Mouse (Mus musculus): ENCODE results near the gene Agmo. TPM values are rescaled to one million over a fixed set of nuclear protein-coding genes. Genes with fewer than 3 reads are reported as not detected.

The Agmo gene
- polyA plus RNA-seq, 1 experiment from 2014 or later, result 0.46 TPM

DNA sequence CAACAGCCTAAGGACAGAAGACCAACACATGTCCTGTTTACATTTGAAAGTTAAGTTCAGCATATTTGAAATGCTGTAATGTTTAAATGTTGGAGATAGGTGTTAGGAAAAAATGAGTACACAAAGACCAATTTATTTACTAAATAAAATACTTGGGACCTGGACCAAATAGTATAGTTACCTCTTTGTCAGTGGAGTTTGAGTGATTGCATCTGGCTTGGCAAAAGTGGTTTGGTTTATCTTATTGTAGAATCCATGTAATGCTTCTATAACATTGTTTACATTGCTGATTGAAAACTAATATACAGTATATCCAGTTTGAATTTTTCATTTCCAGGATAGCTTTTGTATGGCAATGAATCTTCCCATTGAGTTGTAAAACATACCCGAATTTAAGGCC, 193.0 kb downstream of the Agmo start:
- no peak overlapping the region for H3K4me3 ChIP-seq (replicated peaks)

DNA sequence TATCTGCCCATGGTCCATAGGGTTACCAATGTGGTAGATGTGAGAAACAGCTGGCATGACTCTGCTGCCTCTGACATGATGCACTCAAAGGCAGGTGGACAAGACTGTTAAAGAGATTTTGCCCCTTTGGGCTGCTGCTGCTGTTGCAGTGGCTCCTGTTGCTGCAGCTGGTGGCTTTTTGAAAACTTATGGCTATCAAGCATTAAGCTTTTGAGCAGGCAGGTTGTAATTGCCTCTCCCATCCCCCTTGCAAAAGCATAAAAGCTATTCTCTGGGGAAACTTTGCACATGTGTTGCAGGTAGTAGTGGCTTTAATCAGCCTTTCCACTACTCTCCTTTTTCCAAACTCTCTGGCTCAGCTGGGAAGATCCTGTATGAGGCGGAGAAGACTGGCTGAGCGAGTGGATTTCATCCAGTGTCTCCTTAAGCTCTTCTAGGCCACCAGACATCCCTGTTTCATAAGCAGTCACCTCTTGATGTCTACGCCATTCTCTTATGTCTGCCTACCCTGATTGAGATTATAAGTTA, 201.1 kb downstream of the Agmo start:
- no peaks in the 10 kb centered on the region for H3K27me3 ChIP-seq
- H3K4me1 ChIP-seq (replicated peaks), result peaks cover 16% of the 10 kb centered on the region
- no peak overlapping the region for H3K9ac ChIP-seq (replicated peaks)
- ATAC-seq (ENCODE audit: insufficient number of reproducible peaks, insufficient read depth, low FRiP score, low TSS enrichment, low read depth), result peak; percentile 83
- WGBS, result 43% methylated on average over 3 of the region's 3 CpGs
- no peaks in the 10 kb centered on the region for H3K9me3 ChIP-seq
- no peak overlapping the region for H3K4me3 ChIP-seq (replicated peaks)
- peak overlapping the region; percentile 53; the same call in 1 of the 2 replicates for H3K27ac ChIP-seq
- H3K36me3 ChIP-seq, result no peaks in the 10 kb centered on the region
- H3K4me2 ChIP-seq, result no peak overlapping the region

More for the DNA sequence above, 193.0 kb downstream of the Agmo start:
- no peak overlapping the region for H3K27ac ChIP-seq
- no peaks in the 10 kb centered on the region for H3K4me1 ChIP-seq (replicated peaks)
- no peak for ATAC-seq (ENCODE audit: insufficient number of reproducible peaks, insufficient read depth, low FRiP score, low TSS enrichment, low read depth)
- no peaks in the 10 kb centered on the region for H3K36me3 ChIP-seq
- no peak overlapping the region for H3K4me2 ChIP-seq
- H3K27me3 ChIP-seq, result no peaks in the 10 kb centered on the region
- no peak overlapping the region for H3K9ac ChIP-seq (replicated peaks)
- 73% methylated on average over 1 of the region's 1 CpGs for WGBS
- H3K9me3 ChIP-seq, result no peaks in the 10 kb centered on the region

DNA sequence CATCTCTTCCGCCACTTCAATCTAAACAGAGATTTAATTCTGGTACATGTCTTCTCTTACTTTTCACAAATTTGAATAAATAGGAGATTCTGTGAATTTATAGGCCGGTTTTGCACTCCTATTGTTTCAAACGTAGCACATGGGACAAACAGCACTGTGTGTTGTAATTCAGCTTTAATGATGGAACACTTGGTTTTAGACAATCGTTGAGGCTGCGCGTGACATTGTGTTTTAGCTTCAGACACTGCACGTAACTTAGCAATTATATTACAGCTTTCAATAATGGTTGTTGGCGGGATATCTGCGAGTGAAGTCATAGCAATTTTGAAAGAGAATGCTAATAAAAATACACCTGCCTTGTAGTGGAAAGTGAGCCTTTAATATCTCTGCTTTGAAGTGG, 203.8 kb downstream of the Agmo start:
- H3K4me1 ChIP-seq (replicated peaks), result peaks cover 19% of the 10 kb centered on the region
- no peaks in the 10 kb centered on the region for H3K9me3 ChIP-seq
- H3K9ac ChIP-seq (replicated peaks), result no peak overlapping the region
- H3K36me3 ChIP-seq, result no peaks in the 10 kb centered on the region
- no peak for ATAC-seq (ENCODE audit: insufficient number of reproducible peaks, insufficient read depth, low FRiP score, low TSS enrichment, low read depth)
- WGBS, result 38% methylated on average over 9 of the region's 9 CpGs
- no peaks in the 10 kb centered on the region for H3K27me3 ChIP-seq
- H3K4me3 ChIP-seq (replicated peaks), result no peak overlapping the region
- H3K27ac ChIP-seq, result no peak overlapping the region
- no peak overlapping the region for H3K4me2 ChIP-seq

DNA sequence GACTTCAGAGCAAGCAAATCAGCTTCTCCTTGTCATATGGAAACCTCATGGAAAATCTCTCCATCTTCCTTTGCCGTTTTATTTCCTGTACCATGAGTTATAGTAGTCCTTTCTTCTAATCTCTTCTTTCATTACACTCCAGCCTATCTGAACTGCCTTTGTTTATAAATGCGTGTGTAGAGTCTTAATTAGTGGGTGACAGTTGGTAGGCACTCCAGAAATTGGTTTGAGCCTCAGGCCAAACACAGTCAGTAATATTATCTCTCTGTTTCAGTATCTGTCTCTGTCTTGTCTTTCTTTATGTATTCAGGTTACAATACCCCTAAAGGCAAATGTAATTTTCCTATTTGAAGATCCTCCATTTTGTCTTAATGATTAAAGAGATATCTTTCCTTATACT, 208.2 kb downstream of the Agmo start:
- Histone ChIP-seq H3K4me1 (replicated peaks) (peaks cover 5% of the 10 kb centered on the region), H3K27me3 (no peaks in the 10 kb centered on the region), H3K9me3 (no peaks in the 10 kb centered on the region), H3K9ac (replicated peaks) (no peak overlapping the region), H3K36me3 (no peaks in the 10 kb centered on the region), H3K4me3 (replicated peaks) (no peak overlapping the region), H3K27ac (no peak overlapping the region), H3K4me2 (no peak overlapping the region)
- 30% methylated on average over 2 of the region's 2 CpGs for WGBS
- no peak for ATAC-seq (ENCODE audit: insufficient number of reproducible peaks, insufficient read depth, low FRiP score, low TSS enrichment, low read depth)

DNA sequence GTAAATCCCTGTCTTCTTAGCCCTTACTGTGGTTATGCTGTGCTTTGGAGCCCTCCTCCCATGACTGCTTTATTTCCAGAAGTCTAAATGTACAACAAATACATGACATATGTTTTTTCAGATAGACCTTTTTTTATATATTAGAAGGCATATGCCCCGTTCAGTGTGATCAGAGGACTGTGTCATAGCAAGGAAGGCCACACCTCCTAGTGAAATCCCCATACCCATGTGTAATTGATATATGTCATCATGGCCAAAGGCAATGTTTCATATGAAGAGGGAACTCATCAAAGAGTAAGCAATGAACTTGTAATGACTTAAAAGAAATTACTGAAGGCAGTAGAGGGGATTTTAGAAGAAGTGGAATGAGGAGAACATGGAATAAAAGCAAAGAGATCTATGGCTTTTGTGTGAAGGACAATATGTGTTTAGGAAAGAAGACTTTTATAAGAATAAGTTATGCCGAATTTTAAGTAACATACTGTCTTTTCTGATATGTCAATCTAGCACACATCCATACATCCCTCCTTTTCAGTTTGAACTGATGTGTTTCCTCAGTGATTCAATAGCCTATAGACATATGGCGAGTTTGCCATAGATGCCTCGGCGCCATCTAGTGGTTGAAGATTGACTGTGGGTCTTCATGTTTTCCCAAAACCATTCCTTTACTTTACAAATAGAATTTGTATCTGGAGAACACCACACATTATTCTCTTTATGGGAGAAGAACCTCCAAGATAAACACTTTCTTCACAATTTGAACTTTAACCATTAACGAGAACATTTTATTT, 209.1 kb downstream of the Agmo start:
- H3K27me3 ChIP-seq, result no peaks in the 10 kb centered on the region
- no peak overlapping the region for H3K4me3 ChIP-seq (replicated peaks)
- no peak overlapping the region for H3K27ac ChIP-seq
- no peak for ATAC-seq (ENCODE audit: insufficient number of reproducible peaks, insufficient read depth, low FRiP score, low TSS enrichment, low read depth)
- no peak overlapping the region for H3K9ac ChIP-seq (replicated peaks)
- H3K4me1 ChIP-seq (replicated peaks), result peaks cover 5% of the 10 kb centered on the region
- H3K4me2 ChIP-seq, result no peak overlapping the region
- no peaks in the 10 kb centered on the region for H3K36me3 ChIP-seq
- H3K9me3 ChIP-seq, result no peaks in the 10 kb centered on the region
- WGBS, result 12% methylated on average over 6 of the region's 6 CpGs

DNA sequence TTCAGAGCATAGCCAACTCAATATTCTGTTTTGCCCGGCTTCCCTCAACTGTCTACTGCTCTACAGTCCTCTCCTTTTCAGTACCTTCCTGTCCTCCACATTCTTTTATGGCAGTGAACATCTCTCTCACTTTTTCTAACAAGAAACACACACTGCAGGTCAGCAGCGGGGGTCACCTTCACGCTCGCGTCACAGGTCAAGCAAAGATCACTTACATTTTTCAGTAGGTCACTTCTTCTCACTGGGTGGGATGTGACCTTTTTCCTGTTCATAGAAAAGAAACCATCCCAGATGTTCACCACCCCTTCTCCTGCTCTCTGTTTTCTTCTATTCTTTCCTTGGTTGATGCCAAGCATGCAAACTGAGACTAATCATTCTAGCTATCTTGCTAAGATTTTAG, 230.2 kb downstream of the Agmo start:
- 35% methylated on average over 5 of the region's 5 CpGs for WGBS
- Histone ChIP-seq H3K4me1 (replicated peaks) (no peaks in the 10 kb centered on the region; the same call in 1 of the 2 replicates), H3K27ac (no peak overlapping the region), H3K4me3 (replicated peaks) (no peak overlapping the region), H3K27me3 (no peaks in the 10 kb centered on the region), H3K9ac (replicated peaks) (no peak overlapping the region), H3K36me3 (no peaks in the 10 kb centered on the region), H3K4me2 (no peak overlapping the region), H3K9me3 (no peaks in the 10 kb centered on the region)
- ATAC-seq (ENCODE audit: insufficient number of reproducible peaks, insufficient read depth, low FRiP score, low TSS enrichment, low read depth), result no peak

DNA sequence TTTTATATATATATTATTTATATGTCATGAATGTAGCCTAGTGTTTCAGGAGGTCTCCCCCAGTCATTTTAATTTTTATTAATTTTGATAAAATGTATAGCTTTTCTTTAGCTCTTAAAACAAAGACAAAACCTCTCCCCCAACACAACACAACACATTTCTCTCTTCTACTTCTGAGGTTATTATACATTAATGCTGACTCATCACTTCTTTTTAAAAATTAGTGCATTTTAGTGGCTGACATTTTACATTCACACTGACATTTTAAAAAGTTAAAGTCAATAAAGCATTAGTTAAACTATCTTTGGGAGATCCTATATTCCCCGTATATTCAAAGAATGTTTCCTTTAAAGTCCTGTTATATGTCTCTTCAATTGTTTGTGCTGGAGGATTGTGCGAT, 235.4 kb downstream of the Agmo start:
- WGBS, result 93% methylated on average over 2 of the region's 2 CpGs
- Histone ChIP-seq H3K9ac (replicated peaks) (no peak overlapping the region), H3K27ac (no peak overlapping the region), H3K9me3 (no peaks in the 10 kb centered on the region), H3K27me3 (no peaks in the 10 kb centered on the region), H3K4me2 (no peak overlapping the region), H3K36me3 (no peaks in the 10 kb centered on the region), H3K4me1 (replicated peaks) (no peaks in the 10 kb centered on the region), H3K4me3 (replicated peaks) (no peak overlapping the region)
- ATAC-seq (ENCODE audit: insufficient number of reproducible peaks, insufficient read depth, low FRiP score, low TSS enrichment, low read depth), result no peak

DNA sequence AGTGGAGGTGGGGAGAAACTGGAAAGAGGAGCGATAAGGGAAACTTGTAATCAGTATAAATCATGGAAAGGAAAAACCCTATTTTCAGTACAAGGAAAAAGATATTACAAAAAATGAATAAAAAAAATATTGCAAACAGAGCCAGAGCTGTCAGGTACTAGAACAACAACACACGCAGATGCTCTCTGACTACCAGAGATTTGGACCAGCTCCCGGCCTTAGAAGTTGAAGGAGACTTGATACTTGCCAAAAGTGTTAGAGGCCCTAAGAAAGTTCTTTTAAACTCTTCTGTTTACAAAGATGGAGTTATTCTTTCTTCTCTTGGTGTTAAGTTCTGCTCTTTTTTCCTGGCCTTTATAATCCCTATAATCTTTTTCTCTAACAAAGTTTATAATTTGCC, 246.6 kb downstream of the Agmo start:
- Histone ChIP-seq H3K9me3 (no peaks in the 10 kb centered on the region), H3K36me3 (no peaks in the 10 kb centered on the region), H3K4me2 (no peak overlapping the region), H3K4me3 (replicated peaks) (no peak overlapping the region), H3K27me3 (no peaks in the 10 kb centered on the region), H3K4me1 (replicated peaks) (no peaks in the 10 kb centered on the region), H3K9ac (replicated peaks) (no peak overlapping the region), H3K27ac (no peak overlapping the region)
- WGBS, result 88% methylated on average over 3 of the region's 3 CpGs
- ATAC-seq (ENCODE audit: insufficient number of reproducible peaks, insufficient read depth, low FRiP score, low TSS enrichment, low read depth), result no peak

DNA sequence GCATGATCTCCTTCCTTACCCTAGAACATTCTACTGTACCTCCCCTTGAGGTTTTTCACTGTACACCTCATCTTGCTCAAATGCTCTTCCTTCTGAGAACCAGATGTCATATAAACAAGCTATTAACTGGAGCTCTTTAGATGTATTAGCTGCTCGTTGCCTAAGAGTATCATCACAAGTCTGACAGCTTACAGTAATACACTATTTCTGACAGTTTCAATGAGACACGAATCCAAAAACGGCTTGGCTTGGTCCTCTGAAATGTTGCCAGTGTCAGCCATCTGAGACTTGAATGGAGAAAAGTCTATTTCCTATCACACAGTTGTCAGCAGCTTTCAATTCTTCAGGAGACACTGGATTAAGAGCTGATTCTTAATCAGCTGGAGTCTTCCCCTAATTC, 257.4 kb downstream of the Agmo start:
- no peak overlapping the region for H3K9ac ChIP-seq (replicated peaks)
- no peaks in the 10 kb centered on the region for H3K27me3 ChIP-seq
- H3K4me2 ChIP-seq, result no peak overlapping the region
- 73% methylated on average over 3 of the region's 3 CpGs for WGBS
- ATAC-seq (ENCODE audit: insufficient number of reproducible peaks, insufficient read depth, low FRiP score, low TSS enrichment, low read depth), result no peak
- H3K36me3 ChIP-seq, result no peaks in the 10 kb centered on the region
- H3K4me3 ChIP-seq (replicated peaks), result no peak overlapping the region
- no peak overlapping the region for H3K27ac ChIP-seq
- H3K9me3 ChIP-seq, result no peaks in the 10 kb centered on the region
- no peaks in the 10 kb centered on the region for H3K4me1 ChIP-seq (replicated peaks)

DNA sequence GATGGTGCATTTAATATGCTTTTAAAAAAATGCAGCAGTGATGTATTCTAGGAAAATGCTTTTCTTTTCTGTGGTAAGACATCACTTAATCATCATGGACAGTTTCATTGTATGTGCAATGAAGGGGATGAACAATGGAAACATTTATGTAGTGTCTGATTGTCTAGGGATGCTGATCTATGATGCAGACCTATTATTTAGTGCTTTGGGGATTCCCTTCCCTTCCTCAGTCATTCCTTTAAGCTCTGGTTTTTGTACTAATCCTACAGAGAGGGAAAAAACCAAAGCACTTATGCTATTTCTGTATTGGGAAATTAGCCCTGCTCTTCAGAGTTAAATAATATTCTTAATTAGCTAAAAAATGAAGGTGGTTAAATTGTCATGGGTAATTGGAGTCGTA, 266.0 kb downstream of the Agmo start:
- H3K9ac ChIP-seq (replicated peaks), result no peak overlapping the region
- WGBS, result 66% methylated on average over 1 of the region's 1 CpGs
- H3K27me3 ChIP-seq, result no peaks in the 10 kb centered on the region
- H3K36me3 ChIP-seq, result no peaks in the 10 kb centered on the region
- no peak overlapping the region for H3K4me2 ChIP-seq
- H3K9me3 ChIP-seq, result no peaks in the 10 kb centered on the region
- no peaks in the 10 kb centered on the region for H3K4me1 ChIP-seq (replicated peaks)
- no peak for ATAC-seq (ENCODE audit: insufficient number of reproducible peaks, insufficient read depth, low FRiP score, low TSS enrichment, low read depth)
- H3K4me3 ChIP-seq (replicated peaks), result no peak overlapping the region
- H3K27ac ChIP-seq, result no peak overlapping the region

DNA sequence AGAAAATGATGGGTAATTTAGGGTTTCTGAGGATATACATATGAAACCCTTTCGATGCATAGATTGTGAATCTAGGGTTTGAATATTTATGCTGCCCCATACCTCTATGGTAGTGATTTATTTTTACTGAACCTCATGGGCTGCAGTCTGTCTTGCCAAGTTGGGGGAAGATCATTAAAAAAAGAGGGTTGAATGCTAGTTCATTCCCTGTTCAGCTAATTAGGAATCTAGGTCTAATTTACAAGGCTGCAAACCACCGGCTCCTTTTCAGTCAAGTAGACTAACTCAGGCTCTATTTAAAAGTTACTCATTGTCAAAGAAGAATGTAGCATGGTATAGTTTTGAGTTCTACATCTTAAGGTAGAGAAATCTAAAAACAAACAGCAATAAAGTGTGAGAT, 266.4 kb downstream of the Agmo start:
- H3K27me3 ChIP-seq, result no peaks in the 10 kb centered on the region
- no peak overlapping the region for H3K27ac ChIP-seq
- 58% methylated on average over 2 of the region's 2 CpGs for WGBS
- H3K4me2 ChIP-seq, result no peak overlapping the region
- H3K9ac ChIP-seq (replicated peaks), result no peak overlapping the region
- H3K4me3 ChIP-seq (replicated peaks), result no peak overlapping the region
- no peak for ATAC-seq (ENCODE audit: insufficient number of reproducible peaks, insufficient read depth, low FRiP score, low TSS enrichment, low read depth)
- H3K4me1 ChIP-seq (replicated peaks), result no peaks in the 10 kb centered on the region
- no peaks in the 10 kb centered on the region for H3K9me3 ChIP-seq
- no peaks in the 10 kb centered on the region for H3K36me3 ChIP-seq

DNA sequence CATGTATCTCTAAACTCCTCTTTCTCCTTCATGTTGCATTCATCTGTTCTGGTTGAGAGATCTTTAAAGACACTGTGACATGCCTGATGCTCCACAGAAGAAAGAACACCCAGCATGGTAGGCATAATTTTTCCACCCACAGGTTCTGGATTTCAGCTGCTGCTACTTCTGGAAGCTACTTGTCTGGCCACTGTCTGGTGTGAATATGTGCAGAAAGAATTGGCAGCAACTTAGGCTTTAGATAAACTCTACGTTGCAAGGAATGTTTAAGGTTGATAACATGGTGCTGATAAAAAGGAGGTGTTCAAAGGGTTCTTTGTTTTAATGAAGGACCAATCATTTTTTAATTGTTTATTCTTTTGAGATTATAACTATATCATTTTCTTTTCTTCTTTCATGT, 280.3 kb downstream of the Agmo start:
- H3K4me2 ChIP-seq, result no peak overlapping the region
- WGBS, result 84% methylated on average over 1 of the region's 1 CpGs
- H3K9ac ChIP-seq (replicated peaks), result no peak overlapping the region
- H3K27me3 ChIP-seq, result no peaks in the 10 kb centered on the region
- no peak overlapping the region for H3K4me3 ChIP-seq (replicated peaks)
- no peaks in the 10 kb centered on the region for H3K4me1 ChIP-seq (replicated peaks)
- peaks cover 11% of the 10 kb centered on the region for H3K9me3 ChIP-seq
- no peak for ATAC-seq (ENCODE audit: insufficient number of reproducible peaks, insufficient read depth, low FRiP score, low TSS enrichment, low read depth)
- no peaks in the 10 kb centered on the region for H3K36me3 ChIP-seq
- H3K27ac ChIP-seq, result no peak overlapping the region

Measured in limb, embryonic 12.5 days (tissue).